Mouse (Mus musculus) G1E (cell line): ENCODE measurements at regions not wholly inside any gene's neighbourhood (a gene's known extent, or its start where the extent isn't known, plus 50 kb on each side); places are given as distances from the start of the nearest gene placed in this dataset.

ENCODE experiments used
- CTCF ChIP-seq: IDR thresholded peaks from 2 replicates; pipeline ENCODE4 v1.5.1; 2012; ENCODE audit warnings: low read depth, low read length, inconsistent platforms, mixed read lengths
- GATA2 ChIP-seq: IDR thresholded peaks from 2 replicates; pipeline ENCODE4 v1.6.1; 2012; ENCODE audit warnings: low read depth, low read length, inconsistent platforms, borderline replicate concordance

GRCm38 (mm10) chr11:109048257-109049101, 95.7 kb downstream of the E030025P04Rik start:
- TF ChIP-seq CTCF (no peak), GATA2 (no peak)
